Mouse (Mus musculus) spleen, adult 2 months (tissue): ENCODE measurements around the gene Taok3. TPM values are rescaled to one million over a fixed set of nuclear protein-coding genes. Genes with fewer than 3 reads are reported as not detected.

Experiments used
- DNase-seq, 2 experiments: peaks; one replicate each; pipeline versions ENCODE4 v3.0.0 to v3.0.0-alpha.2; 2012 to 2021; ENCODE audit warnings: low spot score in 2 of 2, low read depth in 1 of 2
- H3K27ac ChIP-seq: fragments of 200-500 bp; 2 replicates; pipeline ENCODE4 v1.5.1; 2012; ENCODE audit warnings: low read length, inconsistent platforms; ENCODE audit not compliant: insufficient read depth
- H3K27me3 ChIP-seq: fragments of 200-500 bp; 2 replicates; pipeline ENCODE4 v1.6.1; 2012; ENCODE audit warnings: mild to moderate bottlenecking, moderate library complexity, low read length, inconsistent platforms; ENCODE audit not compliant: control insufficient read depth, insufficient read depth
- H3K36me3 ChIP-seq: fragments of 200-500 bp; 2 replicates; pipeline ENCODE4 v1.6.1; 2012; ENCODE audit warnings: mild to moderate bottlenecking, low read length, inconsistent platforms; ENCODE audit not compliant: control insufficient read depth, insufficient read depth
- H3K4me1 ChIP-seq: fragments of 200-500 bp; 2 replicates; pipeline ENCODE4 v1.6.1; 2011; ENCODE audit warnings: inconsistent platforms; ENCODE audit not compliant: control insufficient read depth, insufficient read depth, insufficient read length
- H3K4me3 ChIP-seq: fragments of 200-500 bp; 2 replicates; pipeline ENCODE4 v1.5.1; 2011; ENCODE audit warnings: mild to moderate bottlenecking, inconsistent platforms; ENCODE audit not compliant: insufficient read depth, insufficient read length; ENCODE audit errors: extremely low read depth
- CTCF ChIP-seq: fragments of 200-500 bp; IDR thresholded peaks from 2 replicates; pipeline ENCODE4 v1.5.1; 2011; ENCODE audit warnings: mild to moderate bottlenecking, inconsistent platforms; ENCODE audit not compliant: insufficient read depth, insufficient read length, insufficient replicate concordance; ENCODE audit errors: extremely low read depth
- POLR2A ChIP-seq: fragments of 200-500 bp; IDR thresholded peaks from 2 replicates; pipeline ENCODE4 v1.6.1; 2011; ENCODE audit warnings: low read depth, low read length, inconsistent platforms
- WGBS: fragments of 180-500 bp; shearing (Covaris S2); methylation state at CpG from one replicate; pipeline ENCODE4 v1.1.7; 2018; 5-methylcytosine and 5-hydroxymethylcytosine counted together
- polyA plus RNA-seq: library from polyadenylated mRNA; depleted of rRNA; stranded (reverse); fragments of >200 nt; gene quantifications from 2 replicates; pipeline ENCODE4 v1.2.3, GENCODE M21; 2012

Gene Taok3
- polyA plus RNA-seq, 1 experiment, result 18.4 TPM

- Histone ChIP-seq H3K27ac (no peak overlapping the region), H3K4me3 (no peak overlapping the region), H3K27me3 (no peaks in the 10 kb centered on the region), H3K36me3 (peaks cover 3% of the 10 kb centered on the region; the same call in 1 of the 2 replicates), H3K4me1 (peaks cover 13% of the 10 kb centered on the region; the same call in 1 of the 2 replicates)
- 50% methylated on average over 5 of the region's 5 CpGs for WGBS
- no peak for DNase-seq
- TF ChIP-seq CTCF (no peak), POLR2A (no peak)
Measured at GRCm38 (mm10) chr5:117150068-117150467, 30.1 kb downstream of the Taok3 start.

GRCm38 (mm10) chr5:117152944-117153343, 33.0 kb downstream of the Taok3 start:
- no peak for DNase-seq
- TF ChIP-seq CTCF (no peak), POLR2A (no peak)
- Histone ChIP-seq H3K4me1 (peaks cover 16% of the 10 kb centered on the region; the same call in 1 of the 2 replicates), H3K27me3 (no peaks in the 10 kb centered on the region), H3K27ac (no peak overlapping the region), H3K36me3 (peaks cover 3% of the 10 kb centered on the region; the same call in 1 of the 2 replicates), H3K4me3 (no peak overlapping the region)

DNA sequence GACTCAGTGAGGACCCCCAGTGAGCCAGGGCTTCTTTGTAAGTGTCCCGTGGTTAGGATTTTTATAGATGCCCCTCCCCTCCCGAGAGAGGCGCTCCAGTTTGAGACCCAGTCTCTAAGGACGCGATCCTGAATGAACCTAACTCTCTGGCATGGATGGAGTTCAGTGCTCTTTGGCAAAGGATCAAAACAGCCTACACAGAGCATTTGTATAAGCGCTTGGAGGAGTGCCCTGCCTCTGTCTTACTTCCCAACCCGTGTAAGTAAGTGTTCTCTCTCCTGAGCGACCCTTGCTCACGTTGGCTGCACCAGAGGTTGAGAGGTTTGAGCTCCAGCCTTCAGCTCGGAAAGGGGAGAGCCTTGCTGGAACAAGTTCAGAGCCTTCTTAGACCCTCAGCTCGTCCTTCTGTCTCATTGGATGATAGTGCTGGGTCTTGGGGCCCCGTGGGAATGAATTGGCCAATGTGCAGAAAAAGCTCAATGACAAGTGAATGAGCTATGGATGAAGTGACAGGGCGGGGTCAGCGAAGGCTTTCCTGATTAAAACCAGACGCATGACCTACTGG, 33.7 kb downstream of the Taok3 start:
- TF ChIP-seq POLR2A, result no peak
- no peak for TF ChIP-seq CTCF
- Histone ChIP-seq H3K4me1 (peaks cover 12% of the 10 kb centered on the region; the same call in 1 of the 2 replicates), H3K27me3 (no peaks in the 10 kb centered on the region), H3K36me3 (peaks cover 3% of the 10 kb centered on the region; the same call in 1 of the 2 replicates), H3K27ac (no peak overlapping the region), H3K4me3 (no peak overlapping the region)
- 86% methylated on average over 15 of the region's 15 CpGs for WGBS
- no peak for DNase-seq

DNA sequence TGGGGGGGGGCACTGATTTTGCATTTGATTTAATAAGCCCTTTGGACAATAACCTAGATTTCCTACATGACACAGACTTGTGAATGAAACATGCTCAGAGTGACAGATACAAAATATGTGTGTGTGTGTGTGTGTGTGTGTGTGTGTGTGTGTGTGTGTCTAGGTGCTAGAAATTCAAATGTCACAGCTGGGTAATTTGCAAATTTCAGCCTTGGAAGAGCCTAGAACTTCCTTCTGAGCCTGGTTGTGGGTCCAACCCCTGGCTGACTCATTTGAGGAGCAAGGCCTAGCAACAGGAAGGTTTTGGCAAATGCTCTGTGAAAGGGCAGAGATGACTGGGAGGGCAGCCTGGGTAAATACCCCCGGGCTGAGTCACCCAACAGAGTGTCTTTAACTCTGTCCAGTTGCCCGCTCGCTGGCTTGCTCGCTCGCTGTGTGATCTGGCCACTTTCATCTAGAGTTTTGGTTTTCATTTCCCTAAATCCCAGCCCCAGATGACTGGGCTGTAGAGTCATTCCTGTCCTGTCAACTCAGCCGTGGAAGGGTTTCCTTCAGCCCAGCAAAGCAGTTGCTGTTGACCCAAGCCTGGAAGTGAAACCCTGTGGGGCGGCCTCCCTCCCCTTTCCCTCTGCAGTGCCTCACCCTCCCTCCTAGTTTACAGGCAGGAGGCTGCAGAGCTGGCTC, 38.5 kb downstream of the Taok3 start:
- 30% methylated on average over 7 of the region's 7 CpGs for WGBS
- no peaks in the 10 kb centered on the region for H3K27me3 ChIP-seq
- H3K27ac ChIP-seq, result peak overlapping the region; percentile 89
- no peak overlapping the region for H3K4me3 ChIP-seq
- TF ChIP-seq CTCF (no peak), POLR2A (no peak)
- H3K36me3 ChIP-seq, result peaks cover 3% of the 10 kb centered on the region; the same call in 1 of the 2 replicates
- H3K4me1 ChIP-seq, result peaks cover 18% of the 10 kb centered on the region; the same call in 1 of the 2 replicates
- DNase-seq, result peak; percentile 46 to 76

GRCm38 (mm10) chr5:117159326-117159725, 39.4 kb downstream of the Taok3 start:
- Histone ChIP-seq H3K27ac (peak overlapping the region; percentile 89), H3K36me3 (no peaks in the 10 kb centered on the region; the same call in 1 of the 2 replicates), H3K4me3 (peak overlapping the region; percentile 6; the same call in 1 of the 2 replicates), H3K4me1 (peaks cover 18% of the 10 kb centered on the region; the same call in 1 of the 2 replicates), H3K27me3 (no peaks in the 10 kb centered on the region)
- TF ChIP-seq CTCF (no peak), POLR2A (no peak)
- peak in 1 of 2 experiments; percentile 30 for DNase-seq
- 43% methylated on average over 8 of the region's 8 CpGs for WGBS

DNA sequence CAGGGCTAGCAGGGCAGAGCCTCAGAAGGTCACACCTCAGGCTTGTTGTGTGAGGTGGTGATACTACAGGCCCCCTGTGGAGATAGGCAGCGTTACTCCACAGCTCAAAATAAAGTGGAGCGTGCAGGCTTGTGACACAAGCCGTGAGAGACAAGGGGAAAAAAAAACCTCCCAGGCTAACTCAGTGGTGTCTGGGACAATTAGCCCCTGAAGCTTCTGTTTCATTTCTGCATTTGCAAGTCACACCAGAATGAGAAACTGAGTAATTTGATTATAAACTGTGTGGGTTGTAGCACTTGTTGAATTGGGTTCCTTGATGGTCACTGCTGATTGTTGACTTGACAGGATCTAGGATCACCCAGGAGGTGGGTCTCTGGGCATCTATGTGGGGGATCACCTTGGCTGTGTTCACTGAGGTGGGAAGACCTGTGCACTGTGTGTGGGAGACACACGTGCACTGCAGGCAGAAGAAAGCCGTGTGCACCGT, 39.9 kb downstream of the Taok3 start:
- Histone ChIP-seq H3K27ac (peak overlapping the region; percentile 89), H3K4me1 (peaks cover 18% of the 10 kb centered on the region; the same call in 1 of the 2 replicates), H3K27me3 (no peaks in the 10 kb centered on the region), H3K36me3 (no peaks in the 10 kb centered on the region; the same call in 1 of the 2 replicates), H3K4me3 (peak overlapping the region; percentile 6; the same call in 1 of the 2 replicates)
- peak; percentile 34 to 67 for DNase-seq
- 47% methylated on average over 6 of the region's 6 CpGs for WGBS
- TF ChIP-seq CTCF, result no peak
- TF ChIP-seq POLR2A, result no peak

DNA sequence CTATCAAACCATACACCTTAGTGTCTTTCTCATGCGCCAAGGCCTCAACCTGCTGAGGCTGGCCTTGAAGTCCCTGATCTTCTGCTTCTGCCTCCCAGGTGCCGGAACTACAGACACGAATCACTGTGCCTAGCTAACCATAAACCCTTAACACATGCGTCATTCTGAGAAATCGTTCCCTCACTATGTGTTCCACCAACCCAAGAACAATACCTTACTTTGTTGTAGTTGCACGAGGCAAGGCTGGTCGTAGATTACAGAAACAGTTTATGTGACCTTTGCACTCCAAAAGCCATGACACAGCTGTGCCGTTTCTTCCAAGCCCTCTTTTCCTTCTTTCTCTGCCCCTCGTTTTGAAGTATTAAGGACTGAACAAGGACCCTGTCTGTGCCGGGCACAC, 40.6 kb downstream of the Taok3 start:
- DNase-seq, result peak; percentile 39 to 67

More for the DNA sequence above, 40.6 kb downstream of the Taok3 start:
- Histone ChIP-seq H3K4me1 (peaks cover 18% of the 10 kb centered on the region; the same call in 1 of the 2 replicates), H3K36me3 (no peaks in the 10 kb centered on the region; the same call in 1 of the 2 replicates), H3K27ac (peak overlapping the region; percentile 87), H3K27me3 (no peaks in the 10 kb centered on the region), H3K4me3 (no peak overlapping the region)
- 65% methylated on average over 10 of the region's 10 CpGs for WGBS
- no peak for TF ChIP-seq CTCF
- no peak for TF ChIP-seq POLR2A
